Mouse (Mus musculus) cerebellum, adult 2 months (tissue): ENCODE results near the gene Scamp4. TPM values are rescaled to one million over a fixed set of nuclear protein-coding genes. Genes with fewer than 3 reads are reported as not detected.
A peak's percentile ranks its signal among the peaks of the same experiment; 100 is the strongest.
"Not testable (repeated sequence)": the region's sequence is repeated elsewhere in the genome, so short reads cannot be mapped to it uniquely, and the experiment has no call there.

ENCODE experiments used
- DNase-seq, 2 experiments: peaks; one replicate each; pipeline ENCODE4 v3.0.0; 2021
- H3K27ac ChIP-seq: fragments of 200-500 bp; 2 replicates; pipeline ENCODE4 v1.5.1; 2012; ENCODE audit warnings: low read length, control low read depth, inconsistent platforms; ENCODE audit not compliant: insufficient read depth
- H3K27me3 ChIP-seq: fragments of 200-500 bp; 2 replicates; pipeline ENCODE4 v1.6.1; 2012; ENCODE audit warnings: inconsistent platforms, mild to moderate bottlenecking, low read length, moderate library complexity; ENCODE audit not compliant: control insufficient read depth, insufficient read depth
- H3K4me1 ChIP-seq: fragments of 200-500 bp; 2 replicates; pipeline ENCODE4 v1.6.1; 2011; ENCODE audit warnings: low read length; ENCODE audit not compliant: control insufficient read depth, insufficient read depth
- H3K4me3 ChIP-seq: fragments of 200-500 bp; replicated peaks from 2 replicates; pipeline ENCODE3; 2011; ENCODE audit warnings: mild to moderate bottlenecking, low read depth, low read length, control low read depth; ENCODE audit not compliant: insufficient read depth
- CTCF ChIP-seq: fragments of 200-500 bp; IDR thresholded peaks from 2 replicates; pipeline ENCODE4 v1.5.1; 2011; ENCODE audit warnings: low read depth, mild to moderate bottlenecking, control low read depth, low read length, moderate library complexity, borderline replicate concordance; ENCODE audit not compliant: insufficient read depth
- POLR2A ChIP-seq: fragments of 200-500 bp; IDR thresholded peaks from 2 replicates; pipeline ENCODE4 v1.6.1; 2011; ENCODE audit warnings: low read length, control low read depth, borderline replicate concordance; ENCODE audit not compliant: insufficient read depth
- WGBS: fragments of 180-500 bp; shearing (Covaris S2); methylation state at CpG from one replicate; pipeline ENCODE4 v1.1.7; 2018; 5-methylcytosine and 5-hydroxymethylcytosine counted together
- polyA plus RNA-seq: library from polyadenylated mRNA; depleted of rRNA; stranded (reverse); fragments of >200 nt; gene quantifications from 2 replicates; pipeline ENCODE4 v1.2.3, GENCODE M21; 2012

The Scamp4 gene
- polyA plus RNA-seq, 1 experiment = 57.9 TPM

GRCm38 (mm10) chr10:80603364-80603763 is 692 bp downstream of the Scamp4 start:
- peak overlapping the region; percentile 92 for H3K4me3 ChIP-seq
- no peaks in the 10 kb centered on the region for H3K27me3 ChIP-seq
- H3K4me1 ChIP-seq = peaks cover 27% of the 10 kb centered on the region
- DNase-seq = no peak
- TF ChIP-seq CTCF (no peak), POLR2A (no peak)
- WGBS = 27% methylated on average over 7 of the region's 7 CpGs
- H3K27ac ChIP-seq = peak overlapping the region; percentile 51

GRCm38 (mm10) chr10:80604001-80604509 is 1.4 kb downstream of the Scamp4 start:
- Histone ChIP-seq H3K4me3 (no peak overlapping the region), H3K27me3 (no peaks in the 10 kb centered on the region), H3K27ac (peak overlapping the region; percentile 51; the same call in 1 of the 2 replicates), H3K4me1 (peaks cover 34% of the 10 kb centered on the region)
- TF ChIP-seq POLR2A (no peak), CTCF (no peak)
- DNase-seq = peak in 1 of 2 experiments; percentile 31
- 75% methylated on average over 7 of the region's 7 CpGs for WGBS

- WGBS = 54% methylated on average over 2 of the region's 2 CpGs
- Histone ChIP-seq H3K27ac (no peak overlapping the region), H3K4me3 (no peak overlapping the region)
These were observed 2.3 kb downstream of the Scamp4 start for GRCm38 (mm10) chr10:80604988-80605387.

DNA sequence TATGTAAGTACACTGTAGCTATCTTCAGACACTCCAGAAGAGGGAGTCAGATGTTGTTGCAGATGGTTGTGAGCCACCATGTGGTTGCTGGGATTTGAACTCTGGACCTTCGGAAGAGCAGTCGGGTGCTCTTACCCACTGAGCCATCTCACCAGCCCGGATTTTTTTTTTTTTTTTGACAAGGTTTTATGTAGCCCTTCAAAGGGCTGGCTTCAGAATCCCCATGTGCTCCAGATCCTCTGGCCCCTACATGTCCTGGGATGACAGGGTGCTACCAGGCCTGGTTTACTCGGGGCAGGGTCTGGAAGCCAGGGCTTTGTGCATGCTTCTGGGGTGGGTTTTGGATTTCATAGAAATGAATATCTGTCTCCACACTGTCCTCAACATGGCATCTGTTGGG is 3.0 kb downstream of the Scamp4 start, which contains the start of gene Gm49322:
TSS of gene Gm49322 (plus strand) at position 301 of the 400 bp plus-strand sequence.
- WGBS = 72% methylated on average over 4 of the region's 4 CpGs
- not testable (repeated sequence) for DNase-seq, H3K27ac ChIP-seq, H3K27me3 ChIP-seq, H3K4me3 ChIP-seq
- peaks cover 47% of the 10 kb centered on the region for H3K4me1 ChIP-seq

More at GRCm38 (mm10) chr10:80604988-80605387, 2.3 kb downstream of the Scamp4 start:
- no peak for TF ChIP-seq POLR2A
- no peak for TF ChIP-seq CTCF
- no peaks in the 10 kb centered on the region for H3K27me3 ChIP-seq
- no peak for DNase-seq
- H3K4me1 ChIP-seq = peaks cover 43% of the 10 kb centered on the region

GRCm38 (mm10) chr10:80606306-80606705 is 3.6 kb downstream of the Scamp4 start:
- H3K4me3 ChIP-seq = no peak overlapping the region
- H3K27ac ChIP-seq = no peak overlapping the region
- no peaks in the 10 kb centered on the region for H3K27me3 ChIP-seq
- DNase-seq = peak in 1 of 2 experiments; percentile 36
- TF ChIP-seq CTCF (no peak), POLR2A (no peak)
- H3K4me1 ChIP-seq = peaks cover 53% of the 10 kb centered on the region
- WGBS = 79% methylated on average over 23 of the region's 23 CpGs

DNA sequence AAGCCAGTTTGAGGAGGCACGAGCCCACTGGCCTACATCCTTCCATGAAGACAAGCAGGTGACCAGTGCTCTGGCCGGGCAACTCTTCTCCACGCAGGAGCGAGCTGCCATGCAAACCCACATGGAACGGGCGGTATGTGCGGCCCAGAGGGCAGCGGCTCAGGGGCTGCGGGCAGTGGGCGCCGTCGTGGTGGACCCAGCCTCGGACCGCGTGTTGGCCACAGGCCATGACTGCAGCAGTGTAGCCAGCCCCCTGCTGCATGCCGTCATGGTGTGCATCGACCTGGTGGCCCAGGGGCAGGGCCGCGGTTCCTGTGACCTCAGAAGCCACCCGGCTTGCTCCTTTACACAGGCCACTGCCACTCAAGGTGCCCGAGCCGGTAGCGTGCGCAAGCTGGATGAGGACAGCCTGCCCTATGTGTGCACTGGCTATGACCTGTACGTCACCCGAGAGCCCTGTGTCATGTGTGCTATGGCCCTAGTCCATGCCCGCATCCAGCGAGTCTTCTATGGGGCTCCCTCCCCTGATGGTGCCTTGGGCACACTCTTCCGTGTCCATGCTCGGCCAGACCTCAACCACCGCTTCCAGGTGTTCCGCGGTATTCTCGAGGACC is 4.2 kb downstream of the Scamp4 start:
- H3K27me3 ChIP-seq = no peaks in the 10 kb centered on the region
- H3K4me1 ChIP-seq = peaks cover 58% of the 10 kb centered on the region
- WGBS = 88% methylated on average over 34 of the region's 34 CpGs
- no peak overlapping the region for H3K27ac ChIP-seq
- TF ChIP-seq POLR2A (no peak), CTCF (no peak)
- peak in 1 of 2 experiments; percentile 28 for DNase-seq
- no peak overlapping the region for H3K4me3 ChIP-seq

DNA sequence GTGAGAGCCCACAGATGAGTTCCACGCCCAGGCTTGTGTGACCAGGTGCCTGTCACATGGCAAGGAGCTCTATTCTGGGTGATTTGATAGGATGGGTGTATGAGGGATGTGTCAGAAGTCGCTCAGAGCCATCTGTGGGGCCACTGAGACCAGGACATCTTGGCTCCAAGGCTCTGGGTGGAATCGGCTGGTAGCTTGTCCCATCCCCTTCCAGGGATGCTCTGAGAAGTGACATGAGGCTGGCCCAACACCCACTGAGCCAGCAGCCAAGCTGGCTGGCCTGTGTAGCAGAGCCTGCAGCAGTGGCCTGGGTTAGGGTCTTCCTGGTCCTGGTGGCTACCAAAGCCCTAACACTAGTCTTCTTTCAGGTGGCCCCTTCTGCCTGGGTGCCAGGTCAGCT is 5.8 kb downstream of the Scamp4 start:
- Histone ChIP-seq H3K4me3 (no peak overlapping the region), H3K4me1 (peaks cover 53% of the 10 kb centered on the region), H3K27me3 (no peaks in the 10 kb centered on the region), H3K27ac (peak overlapping the region; percentile 91)
- no peak for TF ChIP-seq POLR2A
- no peak for TF ChIP-seq CTCF
- no peak for DNase-seq
- WGBS = 79% methylated on average over 3 of the region's 3 CpGs

GRCm38 (mm10) chr10:80609269-80609924 is 6.7 kb downstream of the Scamp4 start:
- no peaks in the 10 kb centered on the region for H3K27me3 ChIP-seq
- DNase-seq = peak in 1 of 2 experiments; percentile 38
- 56% methylated on average over 10 of the region's 10 CpGs for WGBS
- H3K4me3 ChIP-seq = no peak overlapping the region
- H3K4me1 ChIP-seq = peaks cover 48% of the 10 kb centered on the region
- peak overlapping the region; percentile 91 for H3K27ac ChIP-seq
- no peak for TF ChIP-seq CTCF
